Mouse (Mus musculus) 3T3-L1 (cell line): Measurements from ENCODE around the gene Tada2b.

Experiments used
- DNase-seq: peaks from one replicate; pipeline ENCODE4 v3.0.0-alpha.2; 2015; ENCODE audit warnings: low read depth, low spot score

Tada2b gene

DNA sequence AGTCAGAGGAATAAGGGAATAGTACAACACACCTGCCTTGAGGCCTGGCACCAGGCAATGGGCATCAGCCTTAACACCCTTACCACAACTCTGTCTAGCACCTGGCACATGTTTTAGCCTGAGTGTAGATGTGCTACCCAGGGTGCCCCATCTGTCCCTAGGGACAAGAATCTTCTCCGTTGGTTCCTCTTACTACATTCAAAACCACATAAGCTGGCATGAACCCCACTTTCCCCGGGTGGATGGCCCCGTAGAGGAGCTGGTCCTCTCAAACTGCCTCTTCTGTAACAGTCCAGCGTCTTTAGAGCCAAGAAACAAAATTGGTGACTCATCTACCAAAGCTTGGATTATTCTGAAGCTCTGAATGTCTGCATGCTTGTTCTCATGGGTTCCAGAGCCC is 3.7 kb downstream of the Tada2b start:
- peak; percentile 39 for DNase-seq

DNA sequence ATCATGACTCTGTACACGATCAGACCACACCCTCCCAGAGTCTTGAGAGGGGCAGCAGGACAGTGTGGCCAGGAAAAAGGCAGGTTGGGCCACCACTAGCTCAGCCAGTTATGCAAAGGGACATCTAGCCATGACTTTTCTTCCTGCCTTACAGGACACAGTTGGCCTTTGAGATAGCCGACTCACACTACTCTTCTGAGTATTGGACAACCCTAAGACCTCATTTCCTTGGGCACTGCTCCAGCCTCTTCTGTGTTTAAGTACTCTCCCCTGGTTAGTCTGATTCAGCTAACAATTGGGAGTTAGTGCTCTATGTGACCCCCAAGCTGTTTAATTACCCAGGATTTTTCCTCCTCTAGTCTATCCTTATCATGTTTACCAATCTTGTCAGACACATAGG is 4.3 kb downstream of the Tada2b start:
- DNase-seq = no peak

DNA sequence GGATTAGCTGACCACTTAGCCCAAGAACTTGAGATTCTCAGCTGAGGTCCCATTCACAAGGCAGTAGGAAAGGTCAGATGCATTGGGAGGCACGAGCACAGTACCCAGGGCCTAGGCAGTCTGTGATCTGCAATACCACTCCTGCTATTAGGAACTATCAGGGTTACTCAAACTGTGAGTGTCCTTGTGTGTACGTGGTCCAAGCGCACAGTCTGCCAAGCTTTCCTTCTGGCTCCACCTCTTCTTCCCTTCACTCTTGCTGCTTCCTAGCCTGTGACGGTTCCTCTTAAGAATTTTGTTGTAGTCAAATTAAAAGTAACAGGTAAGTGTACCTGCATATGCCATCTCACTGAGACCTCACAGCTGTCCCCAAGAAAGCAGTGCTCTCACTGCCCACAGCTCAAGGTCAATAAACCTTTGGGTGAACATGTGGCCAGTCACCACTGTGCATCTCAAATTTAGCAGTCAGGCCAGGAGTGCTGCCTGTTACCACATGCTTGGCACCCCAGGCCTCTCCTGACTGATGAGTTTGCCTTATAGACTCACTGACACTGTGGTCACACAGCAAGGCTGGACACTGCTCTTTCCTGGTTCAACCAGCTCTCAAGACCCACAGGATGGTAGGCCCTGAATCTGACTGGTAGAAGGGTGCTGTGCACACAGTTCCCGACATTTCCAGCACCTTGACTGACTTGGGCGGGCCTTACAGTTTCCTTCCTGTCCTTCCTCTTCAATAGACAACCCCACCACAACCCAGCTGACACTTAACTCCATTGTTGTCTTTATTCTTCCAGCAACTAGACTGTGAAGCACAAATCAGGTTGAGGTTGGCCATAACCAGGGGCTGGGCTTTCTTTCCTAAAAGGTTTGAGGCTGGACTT is 5.3 kb downstream of the Tada2b start:
- no peak for DNase-seq

DNA sequence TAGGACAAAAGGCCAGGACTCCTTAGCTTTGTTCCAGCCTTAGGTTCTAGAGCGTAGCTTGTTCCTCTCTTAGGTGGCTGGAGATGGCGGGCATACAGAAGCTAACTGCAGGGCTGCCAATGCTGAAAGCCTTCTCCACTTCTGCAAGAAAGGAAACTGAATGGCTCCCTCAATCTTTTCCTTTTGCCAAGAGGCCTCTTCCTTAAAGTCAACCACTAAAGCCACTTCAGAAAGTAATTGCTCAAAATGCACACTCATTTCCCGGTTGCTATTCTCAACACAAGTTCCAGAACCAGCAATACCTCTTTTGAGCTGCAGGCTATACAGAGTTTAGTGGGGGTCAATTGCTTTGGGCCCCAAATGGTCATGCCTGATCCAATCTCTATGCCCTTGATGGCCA is 6.6 kb downstream of the Tada2b start:
- DNase-seq = no peak

DNA sequence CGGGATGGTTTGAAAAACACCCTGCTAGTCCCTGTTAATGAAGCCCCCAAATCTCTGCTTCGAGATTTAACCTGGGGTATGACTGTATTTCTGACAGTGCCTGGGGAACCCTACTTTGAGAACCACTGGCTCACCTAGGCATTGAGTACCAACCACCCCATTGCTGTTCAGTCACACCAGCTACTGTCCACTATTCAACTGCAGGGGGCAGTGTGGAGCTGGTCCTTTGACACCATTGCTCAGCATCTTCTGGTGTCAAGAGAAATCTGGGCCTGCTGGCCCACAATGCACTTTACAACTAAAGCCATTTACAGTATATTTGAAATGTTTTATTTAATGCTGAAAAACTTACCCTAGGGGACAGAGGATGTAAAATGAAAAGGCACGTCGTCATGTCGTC is 9.8 kb downstream of the Tada2b start:
- DNase-seq = peak; percentile 92

DNA sequence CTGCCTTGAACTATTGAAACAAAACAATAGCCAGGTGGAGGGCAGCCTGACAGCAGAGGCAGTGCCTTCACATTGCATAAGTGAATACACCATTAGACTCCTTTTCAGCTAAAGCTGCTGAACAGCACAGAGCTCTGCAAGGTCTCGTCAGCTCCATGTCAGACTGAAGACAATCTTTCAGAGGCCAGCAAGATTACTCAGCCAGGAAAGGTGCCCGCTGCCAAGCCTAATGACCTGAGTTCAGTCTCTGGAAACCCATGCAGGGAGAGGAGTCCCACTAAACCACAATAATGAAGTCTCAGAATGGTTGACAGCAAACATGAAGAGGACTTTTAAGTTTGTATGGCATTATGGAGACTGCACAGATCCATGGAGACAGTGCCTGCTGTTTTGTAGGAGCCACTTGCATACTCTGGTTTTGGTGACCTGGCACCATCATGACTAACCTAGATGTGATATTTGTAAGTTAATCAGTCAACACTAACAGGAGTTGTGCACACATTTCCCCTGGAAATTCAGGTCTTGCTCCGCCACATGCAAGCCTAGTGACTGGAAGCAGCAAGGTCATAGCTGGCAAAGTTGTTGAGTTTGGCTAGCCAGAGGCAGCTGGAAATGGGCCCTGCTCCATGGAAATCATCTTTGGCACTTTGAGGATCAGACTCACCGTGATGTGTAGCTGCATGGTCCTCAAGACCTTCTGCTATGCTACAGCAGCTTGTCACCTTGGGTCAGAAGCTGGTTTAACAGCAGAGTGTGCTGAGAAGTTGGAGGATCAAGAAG is 11.0 kb downstream of the Tada2b start:
- no peak for DNase-seq

DNA sequence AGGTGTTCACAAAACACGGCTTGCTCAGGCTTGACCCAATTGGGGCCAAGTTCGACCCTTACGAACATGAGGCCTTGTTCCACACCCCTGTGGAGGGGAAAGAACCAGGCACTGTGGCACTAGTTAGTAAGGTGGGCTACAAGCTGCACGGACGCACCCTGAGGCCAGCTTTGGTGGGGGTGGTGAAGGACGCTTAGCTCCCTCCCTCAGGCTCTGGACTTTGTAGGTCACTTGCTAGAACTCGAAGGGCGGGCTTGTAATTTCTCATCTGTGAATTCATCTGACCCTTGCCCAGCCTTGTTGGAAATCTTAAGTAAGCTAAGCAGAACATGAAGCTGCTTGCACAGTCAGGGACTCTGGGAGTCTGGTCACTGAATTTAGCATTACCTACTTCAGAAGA is 12.9 kb downstream of the Tada2b start:
- no peak for DNase-seq

DNA sequence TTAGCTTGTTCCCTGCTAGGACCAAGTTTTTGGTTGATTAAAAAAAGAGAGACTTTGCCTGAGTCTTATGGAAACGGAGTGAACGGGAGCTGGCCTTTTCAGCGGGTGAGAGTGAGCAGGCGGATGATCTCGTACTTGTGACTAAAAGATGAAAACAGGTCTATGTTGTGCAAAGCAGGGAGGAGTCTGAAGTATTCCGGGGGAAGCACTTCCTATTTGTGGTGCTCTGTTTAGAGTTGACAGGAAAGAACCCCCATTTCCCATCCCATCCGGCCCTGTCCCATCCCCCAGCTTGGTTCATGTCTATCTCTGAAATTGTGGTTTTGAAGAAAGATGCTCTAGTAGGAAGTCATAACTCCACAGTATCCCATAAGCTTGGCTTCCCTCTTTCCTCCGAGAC is 18.2 kb downstream of the Tada2b start:
- DNase-seq = no peak

DNA sequence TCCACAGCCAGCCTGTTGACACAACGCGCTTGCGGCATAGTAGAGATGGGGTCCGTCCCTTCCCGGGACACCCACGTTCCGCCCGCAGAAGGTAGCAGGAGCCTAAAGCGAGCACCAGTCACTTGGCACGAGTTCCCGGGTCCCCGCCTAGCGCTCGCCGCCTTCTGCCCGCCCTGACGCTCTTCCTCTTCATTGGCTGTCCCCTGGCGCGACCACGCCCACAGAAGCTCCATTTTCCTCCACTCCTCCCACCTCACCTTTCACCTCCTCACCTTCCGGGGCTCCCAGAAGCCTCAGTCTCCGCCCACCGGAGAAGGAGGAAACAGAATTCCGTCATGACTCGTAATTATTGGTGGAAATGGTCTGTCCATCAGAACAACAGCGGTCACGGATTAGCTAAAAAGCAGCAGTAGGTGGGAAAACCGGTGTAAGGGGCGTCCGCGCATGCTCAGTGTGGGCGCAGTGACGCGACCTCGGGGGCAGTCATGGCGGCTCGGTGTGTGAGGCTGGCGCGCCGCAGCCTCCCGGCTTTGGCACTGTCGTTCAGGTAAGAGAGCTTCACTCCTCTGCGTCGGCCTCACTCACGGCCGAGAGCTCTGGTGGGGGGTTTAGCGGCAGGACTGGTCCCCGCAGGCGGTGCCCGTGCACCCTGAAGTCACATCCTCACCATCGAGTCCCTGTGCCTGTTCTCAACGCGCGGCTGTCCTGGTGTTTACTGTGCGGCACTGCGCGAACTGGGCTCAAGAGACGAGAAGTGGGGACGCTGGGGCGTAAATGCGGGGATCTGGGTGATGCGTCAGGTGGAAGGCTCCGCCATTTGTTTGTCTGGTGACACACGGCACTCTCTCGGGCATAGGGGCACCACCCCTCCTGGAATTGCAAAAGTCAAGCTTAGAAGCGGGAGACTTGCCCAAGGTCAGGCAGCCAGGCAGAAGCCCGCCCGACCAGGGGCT is 19.1 kb downstream of the Tada2b start, which contains the start of gene Grpel1:
Gene Grpel1 (plus strand): TSS at position 290 of the 953 bp plus-strand sequence.
- peak; percentile 100 for DNase-seq

DNA sequence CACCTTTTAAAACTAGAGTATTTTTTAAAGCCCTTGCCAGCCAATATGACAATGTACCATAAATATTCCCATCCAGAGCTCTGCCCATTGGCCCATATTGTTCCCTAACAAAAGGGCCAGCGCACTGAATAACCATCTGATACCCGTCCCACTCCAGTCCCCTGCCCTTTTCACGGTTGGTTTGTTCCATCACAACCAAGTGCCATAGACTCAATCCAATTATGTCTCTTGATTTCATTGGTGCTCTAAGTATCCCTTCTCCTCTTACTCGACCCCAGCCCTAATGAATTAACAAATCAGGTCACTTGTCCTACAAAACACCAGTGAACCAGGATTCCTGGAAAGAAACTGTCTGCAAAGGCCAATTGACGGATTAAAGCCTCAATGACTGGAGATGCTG is 20.7 kb downstream of the Tada2b start:
- no peak for DNase-seq

DNA sequence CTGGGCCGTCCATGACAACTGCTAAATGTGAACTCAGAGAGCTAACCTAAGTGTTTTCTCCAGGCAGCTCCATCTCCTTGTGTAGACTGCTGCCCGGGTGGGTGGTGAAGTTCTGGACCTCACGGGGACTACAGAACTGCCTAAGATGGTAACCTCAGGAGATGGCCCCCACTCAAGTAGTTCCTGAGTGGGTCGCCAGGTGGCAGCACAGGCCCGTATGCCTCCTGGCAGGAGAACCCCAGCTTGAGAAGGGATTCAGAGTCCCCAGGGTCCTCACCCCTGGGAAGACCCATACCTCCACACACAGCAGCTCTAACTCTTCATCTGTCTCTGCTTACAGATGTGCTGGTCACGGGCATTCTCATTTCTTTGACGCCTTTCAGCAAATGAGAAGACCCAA is 21.3 kb downstream of the Tada2b start:
- peak; percentile 77 for DNase-seq

DNA sequence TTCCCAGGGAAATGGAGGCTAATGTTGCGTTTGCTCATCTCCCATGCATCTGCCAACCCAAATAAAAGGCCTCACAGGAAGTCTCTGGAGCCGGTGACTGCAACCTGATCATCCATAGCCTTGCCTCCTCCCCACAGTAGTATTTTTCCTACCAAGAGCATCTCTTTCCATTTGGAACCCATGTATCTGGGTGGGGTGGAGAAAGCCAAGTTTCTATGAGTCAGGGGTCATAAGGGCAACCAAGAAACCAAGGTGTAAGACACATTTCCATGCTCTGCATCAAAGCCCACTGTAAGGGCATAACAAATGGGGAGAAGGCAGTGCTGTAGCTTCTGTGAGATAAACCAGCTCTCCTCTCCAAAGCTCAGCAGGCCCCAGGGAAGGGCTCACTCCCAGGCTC is 22.9 kb downstream of the Tada2b start:
- DNase-seq = peak; percentile 90

DNA sequence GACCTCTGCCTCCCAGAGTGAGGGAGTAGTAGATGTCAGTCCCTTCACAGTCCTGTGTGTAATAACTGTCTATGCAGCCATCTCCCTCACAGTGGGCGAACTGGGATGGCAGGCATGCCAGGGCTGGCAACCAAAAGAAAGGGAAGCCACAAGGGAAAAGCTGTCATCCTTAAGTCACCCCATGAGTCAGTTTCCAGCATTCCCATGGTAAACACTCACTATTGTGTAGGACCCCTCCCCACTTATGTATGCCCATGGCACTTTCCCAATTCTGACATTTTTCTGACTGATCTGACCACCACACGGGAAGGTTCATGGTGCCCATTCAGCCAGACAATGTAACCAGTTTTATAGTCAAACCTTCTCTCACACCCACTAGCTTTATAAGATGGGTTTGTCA is 23.4 kb downstream of the Tada2b start:
- DNase-seq = peak; percentile 52

DNA sequence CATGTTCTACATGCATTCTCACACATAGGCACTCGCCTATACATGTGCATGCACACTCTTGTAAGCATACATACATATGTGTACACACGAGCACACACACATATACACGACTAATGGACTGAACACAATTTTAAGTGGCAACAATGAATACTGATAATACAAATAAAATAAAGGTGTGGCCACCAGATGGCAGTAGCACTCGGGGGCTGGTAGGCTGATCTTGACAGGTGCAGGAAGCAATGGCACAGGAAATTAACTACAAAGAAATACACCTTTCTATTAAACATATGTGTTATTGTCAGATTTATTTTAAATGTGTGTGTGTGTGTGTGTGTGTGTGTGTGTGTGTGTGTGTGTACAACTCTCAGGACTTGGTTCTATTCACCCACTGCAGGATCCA is 25.2 kb downstream of the Tada2b start:
- DNase-seq = peak; percentile 75

DNA sequence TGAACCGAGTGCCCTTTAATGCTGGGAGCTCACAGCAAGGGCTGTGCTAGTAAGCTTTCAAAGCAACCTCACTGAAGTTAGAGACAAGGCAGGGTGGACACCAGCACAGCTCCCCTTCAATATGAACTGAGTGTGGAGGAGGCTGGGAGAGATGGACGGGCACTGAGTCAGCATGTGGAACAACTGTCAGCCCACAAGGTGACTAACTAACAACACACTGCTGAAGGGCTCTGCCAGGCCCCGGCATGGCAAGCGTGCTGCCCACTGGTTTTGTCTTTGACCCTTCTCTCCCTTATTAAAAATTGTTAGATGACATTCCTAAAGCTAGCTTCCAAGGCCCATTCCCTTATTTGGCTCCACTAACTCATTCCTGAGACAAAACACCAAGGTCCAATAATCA is 26.4 kb downstream of the Tada2b start:
- peak; percentile 75 for DNase-seq

DNA sequence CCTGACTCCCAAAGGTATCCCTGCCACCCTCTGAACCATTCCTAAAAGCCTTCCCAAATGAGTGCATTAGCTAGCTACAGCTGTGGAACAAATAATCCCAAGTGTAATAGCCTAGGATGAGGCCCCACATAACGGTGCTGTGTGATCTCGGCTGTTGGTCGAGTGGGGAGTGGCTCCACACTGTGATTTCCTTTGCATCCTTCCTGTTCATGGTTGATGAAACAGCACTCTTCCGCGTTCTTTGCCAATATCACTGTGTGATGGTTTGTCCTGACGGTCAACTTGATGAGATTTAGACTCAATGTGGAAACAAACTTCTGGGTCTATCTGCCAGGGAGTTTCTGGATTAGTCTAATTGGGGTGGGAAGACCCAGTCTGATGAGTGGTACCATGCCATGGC is 31.3 kb downstream of the Tada2b start:
- no peak for DNase-seq

DNA sequence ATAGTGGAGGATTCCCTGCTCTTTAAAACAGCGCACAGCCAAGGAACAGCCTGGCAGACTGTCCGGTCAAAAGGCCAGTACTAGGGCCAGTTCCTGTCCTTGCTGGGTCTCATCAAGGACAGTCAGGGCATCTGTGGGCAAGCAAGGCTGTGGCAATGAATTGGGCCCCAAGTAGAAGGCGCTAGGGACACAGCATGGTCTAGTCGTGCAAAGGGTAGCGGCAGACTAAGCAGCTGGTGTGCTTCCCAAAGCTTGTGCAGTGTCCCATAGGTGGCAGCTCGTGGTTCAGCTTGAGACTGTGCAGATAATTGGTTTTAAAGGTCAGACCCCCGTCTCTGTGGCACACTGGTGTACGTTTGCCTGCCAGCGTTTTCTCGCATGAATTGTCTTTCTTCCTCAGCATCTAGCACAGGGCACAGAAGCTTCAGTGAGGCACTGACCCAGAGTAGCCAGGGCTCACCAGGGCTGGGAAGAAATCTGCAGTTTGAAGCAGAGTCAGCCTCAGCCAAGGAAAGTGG is 32.2 kb downstream of the Tada2b start:
- DNase-seq = no peak

DNA sequence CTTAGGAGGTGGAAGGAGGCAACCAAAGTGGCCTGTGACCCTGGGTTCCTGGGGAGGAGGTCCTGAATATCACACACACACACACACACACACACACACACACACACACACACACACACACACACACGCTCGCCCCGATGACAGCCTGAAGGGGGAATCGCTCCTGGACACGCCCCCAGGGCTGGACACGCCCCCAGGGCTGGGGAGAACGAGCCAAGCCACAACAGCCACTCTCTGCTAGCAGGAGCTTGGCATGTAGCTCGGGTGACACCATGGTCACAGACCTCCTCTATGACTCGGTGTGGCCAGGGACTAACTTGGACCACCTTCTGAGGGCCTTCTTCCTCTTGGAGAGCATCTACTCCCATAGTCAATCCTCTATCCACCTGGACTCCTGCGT is 33.0 kb downstream of the Tada2b start:
- DNase-seq = no peak

DNA sequence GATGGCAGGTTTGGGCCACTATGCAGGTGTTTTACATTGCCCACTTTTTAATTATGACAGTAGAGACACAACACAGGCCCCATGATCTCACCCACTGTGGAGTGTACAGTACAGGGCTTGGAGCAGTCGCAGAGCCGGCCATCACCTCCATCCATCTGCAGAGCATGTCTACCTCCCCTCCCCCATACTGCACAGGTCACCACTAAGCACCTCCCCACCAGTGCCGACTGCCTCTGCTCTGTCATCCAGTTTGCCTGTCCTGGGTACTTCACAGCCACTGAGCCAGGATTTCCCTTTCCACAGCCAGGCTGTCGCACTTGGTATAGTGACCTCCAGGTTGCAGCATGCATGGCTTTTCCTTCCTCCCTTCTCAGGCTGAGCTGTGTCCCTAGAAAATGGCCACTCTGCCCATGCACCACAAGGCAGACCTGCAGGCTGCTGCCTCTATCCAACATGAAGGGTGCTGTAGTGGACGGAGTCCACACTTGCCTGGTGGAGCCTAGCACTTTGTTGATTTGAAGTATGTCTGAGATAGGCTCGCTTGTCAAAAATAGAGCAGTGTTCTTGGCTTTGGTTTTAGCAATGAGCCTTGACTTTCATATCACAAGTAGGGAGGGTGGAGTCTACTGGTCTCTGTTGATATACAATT is 34.3 kb downstream of the Tada2b start:
- DNase-seq = no peak

DNA sequence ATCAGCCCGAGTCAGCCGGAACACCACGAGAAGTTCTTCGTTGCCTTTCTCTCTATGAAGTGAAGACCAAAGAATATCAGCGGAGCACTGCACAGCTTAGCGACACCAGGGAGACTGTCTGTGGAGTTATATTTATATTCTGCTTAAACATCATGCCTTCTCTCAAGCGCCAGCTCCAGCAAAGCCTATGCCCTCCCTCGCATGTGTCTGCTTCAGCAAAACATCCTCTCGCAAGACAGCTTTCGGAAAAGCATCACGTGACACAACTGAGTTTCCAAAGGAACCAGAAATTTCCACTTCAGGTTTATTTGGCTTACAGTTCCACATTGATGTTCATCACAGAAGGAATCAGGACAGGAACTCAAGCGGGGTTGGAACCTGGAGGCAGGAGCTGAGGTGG is 36.2 kb downstream of the Tada2b start:
- no peak for DNase-seq
